Mouse (Mus musculus) heart, adult 2 months (tissue): ENCODE measurements at regions not wholly inside any gene's neighbourhood (a gene's known extent, or its start where the extent isn't known, plus 50 kb on each side); places are given as distances from the start of the nearest gene placed in this dataset.

Experiments used
- CTCF ChIP-seq: fragments of 200-600 bp; IDR thresholded peaks from 2 replicates; pipeline ENCODE4 v1.8.1; 2022; ENCODE audit warnings: antibody characterized with exemption, mild to moderate bottlenecking, moderate library complexity
- POLR2A ChIP-seq: fragments of 200-500 bp; IDR thresholded peaks from 2 replicates; pipeline ENCODE4 v1.6.1; 2011; ENCODE audit warnings: mild to moderate bottlenecking, low read depth, low read length, control low read depth; ENCODE audit not compliant: insufficient read depth

- TF ChIP-seq CTCF (no peak), POLR2A (no peak)
Observed at GRCm38 (mm10) chr14:46019240-46020025, 359.8 kb upstream of the Gm15217 start.
